Mouse (Mus musculus) midbrain, postnatal 0 days (tissue): ENCODE measurements around the gene Rcan1. TPM values are rescaled to one million over a fixed set of nuclear protein-coding genes. Genes with fewer than 3 reads are reported as not detected.

Experiments
- ATAC-seq: fragments of 200-750 bp; cut with Nextera tagmentation; 2 replicates; pipeline ENCODE4 v1.8.0; 2017; ENCODE audit warnings: moderate number of reproducible peaks, mild to moderate bottlenecking, moderate TSS enrichment, moderate library complexity; ENCODE audit not compliant: low FRiP score
- DNase-seq: peaks from one replicate; pipeline ENCODE4 v3.0.0-alpha.2; 2015; ENCODE audit warnings: low spot score
- H3K27ac ChIP-seq: fragments of 300-500 bp; sonication (generic); 2 replicates; pipeline ENCODE4 v1.5.1; 2014; ENCODE audit warnings: low read depth, mild to moderate bottlenecking, low read length, mixed read lengths
- H3K27me3 ChIP-seq: fragments of 300-500 bp; sonication (generic); 2 replicates; pipeline ENCODE4 v1.6.1; 2014; ENCODE audit warnings: low read length, control low read depth, mixed read lengths; ENCODE audit not compliant: insufficient read depth
- H3K36me3 ChIP-seq: fragments of 300-500 bp; sonication (generic); 2 replicates; pipeline ENCODE4 v1.6.1; 2014; ENCODE audit warnings: low read length, control low read depth, mixed read lengths; ENCODE audit not compliant: insufficient read depth
- H3K4me1 ChIP-seq: fragments of 300-500 bp; sonication (generic); 2 replicates; pipeline ENCODE4 v1.6.1; 2014; ENCODE audit warnings: mild to moderate bottlenecking, control low read depth, antibody characterized with exemption, low read length, mixed read lengths; ENCODE audit not compliant: insufficient read depth
- H3K4me2 ChIP-seq: fragments of 300-500 bp; sonication (generic); 2 replicates; pipeline ENCODE4 v1.6.1; 2014; ENCODE audit warnings: low read depth, mild to moderate bottlenecking, low read length, mixed read lengths; ENCODE audit not compliant: poor library complexity, severe bottlenecking
- H3K4me3 ChIP-seq: fragments of 300-500 bp; sonication (generic); 2 replicates; pipeline ENCODE4 v1.5.1; 2014; ENCODE audit warnings: low read depth, mild to moderate bottlenecking, low read length, moderate library complexity
- H3K9ac ChIP-seq: fragments of 300-500 bp; sonication (generic); replicated peaks from 2 replicates; pipeline ENCODE4 v1.6.1; 2014; ENCODE audit warnings: mild to moderate bottlenecking, low read length, moderate library complexity, mixed read lengths; ENCODE audit not compliant: poor library complexity, severe bottlenecking
- H3K9me3 ChIP-seq: fragments of 300-500 bp; sonication (generic); 2 replicates; pipeline ENCODE4 v1.6.1; 2016; ENCODE audit warnings: low read length, control low read depth
- CTCF ChIP-seq: IDR thresholded peaks from 2 replicates; pipeline ENCODE4 v1.5.1; 2016; ENCODE audit warnings: antibody characterized with exemption, mild to moderate bottlenecking
- WGBS: fragments of 180-500 bp; shearing (Covaris S2); extraction: QIAGEN DNeasy Blood & Tissue Kit; methylation state at CpG from one replicate; pipeline ENCODE4 v1.1.7; 2014; 5-methylcytosine and 5-hydroxymethylcytosine counted together
- polyA plus RNA-seq: library from polyadenylated mRNA; unstranded; fragments of >200 nt; fragmentation: Nextera tagmentation; extraction: Ambion mirVana; gene quantifications from 2 replicates; pipeline ENCODE4 v1.2.1, GENCODE M21; 2015
- total RNA-seq: library from RNA; depleted of rRNA; stranded (reverse); fragments of >200 nt; gene quantifications from 2 replicates; pipeline ENCODE4 v1.2.3, GENCODE M21; 2014

Rcan1 gene
- total and polyA plus RNA-seq, 2 experiments from 2014 or later, result 68.6 to 91.3 TPM

- H3K27ac ChIP-seq, result no peak overlapping the region
- peaks cover 16% of the 10 kb centered on the region for H3K36me3 ChIP-seq
- H3K9me3 ChIP-seq, result no peaks in the 10 kb centered on the region
- WGBS, result 62% methylated on average over 8 of the region's 8 CpGs
- peak; percentile 48 for TF ChIP-seq CTCF
- DNase-seq, result no peak
- ATAC-seq, result no peak
- no peak overlapping the region for H3K9ac ChIP-seq
- no peak overlapping the region for H3K4me3 ChIP-seq
- H3K27me3 ChIP-seq, result no peaks in the 10 kb centered on the region
- no peak overlapping the region for H3K4me2 ChIP-seq
- no peaks in the 10 kb centered on the region for H3K4me1 ChIP-seq
Observed at GRCm38 (mm10) chr16:92455488-92455887, 15.2 kb downstream of the Rcan1 start.

- 94% methylated on average over 18 of the region's 18 CpGs for WGBS
- H3K4me1 ChIP-seq, result no peaks in the 10 kb centered on the region
- no peak for TF ChIP-seq CTCF
Observed at GRCm38 (mm10) chr16:92454495-92454894, 16.2 kb downstream of the Rcan1 start.

GRCm38 (mm10) chr16:92454002-92454401 lies 16.7 kb downstream of the Rcan1 start:
- ATAC-seq, result no peak

More at GRCm38 (mm10) chr16:92454495-92454894, 16.2 kb downstream of the Rcan1 start:
- ATAC-seq, result no peak
- no peaks in the 10 kb centered on the region for H3K27me3 ChIP-seq
- no peaks in the 10 kb centered on the region for H3K9me3 ChIP-seq
- H3K4me2 ChIP-seq, result no peak overlapping the region
- no peak overlapping the region for H3K4me3 ChIP-seq
- H3K27ac ChIP-seq, result no peak overlapping the region
- H3K36me3 ChIP-seq, result peaks cover 21% of the 10 kb centered on the region
- no peak overlapping the region for H3K9ac ChIP-seq
- DNase-seq, result no peak

GRCm38 (mm10) chr16:92452609-92453008 lies 18.1 kb downstream of the Rcan1 start:
- no peak for ATAC-seq
- H3K4me2 ChIP-seq, result no peak overlapping the region
- H3K4me3 ChIP-seq, result no peak overlapping the region
- WGBS, result 63% methylated on average over 8 of the region's 8 CpGs
- H3K4me1 ChIP-seq, result no peaks in the 10 kb centered on the region
- no peak overlapping the region for H3K9ac ChIP-seq
- no peaks in the 10 kb centered on the region for H3K9me3 ChIP-seq
- DNase-seq, result no peak
- peaks cover 27% of the 10 kb centered on the region for H3K36me3 ChIP-seq
- TF ChIP-seq CTCF, result peak; percentile 59
- H3K27me3 ChIP-seq, result no peaks in the 10 kb centered on the region
- no peak overlapping the region for H3K27ac ChIP-seq

More at GRCm38 (mm10) chr16:92454002-92454401, 16.7 kb downstream of the Rcan1 start:
- no peak for TF ChIP-seq CTCF
- 81% methylated on average over 7 of the region's 7 CpGs for WGBS
- DNase-seq, result no peak
- no peaks in the 10 kb centered on the region for H3K9me3 ChIP-seq
- no peaks in the 10 kb centered on the region for H3K27me3 ChIP-seq
- peaks cover 23% of the 10 kb centered on the region for H3K36me3 ChIP-seq
- no peak overlapping the region for H3K9ac ChIP-seq
- H3K4me1 ChIP-seq, result no peaks in the 10 kb centered on the region
- no peak overlapping the region for H3K4me2 ChIP-seq
- no peak overlapping the region for H3K4me3 ChIP-seq
- H3K27ac ChIP-seq, result no peak overlapping the region

GRCm38 (mm10) chr16:92451516-92452072 lies 19.1 kb downstream of the Rcan1 start:
- ATAC-seq, result no peak
- no peak overlapping the region for H3K4me2 ChIP-seq
- WGBS, result 86% methylated on average over 17 of the region's 17 CpGs

GRCm38 (mm10) chr16:92450331-92450730 lies 20.3 kb downstream of the Rcan1 start:
- Histone ChIP-seq H3K9ac (no peak overlapping the region), H3K4me2 (no peak overlapping the region), H3K27me3 (no peaks in the 10 kb centered on the region), H3K4me1 (no peaks in the 10 kb centered on the region), H3K9me3 (no peaks in the 10 kb centered on the region), H3K4me3 (no peak overlapping the region), H3K36me3 (peaks cover 27% of the 10 kb centered on the region), H3K27ac (no peak overlapping the region)
- DNase-seq (no peak), ATAC-seq (no peak)
- no peak for TF ChIP-seq CTCF
- 87% methylated on average over 8 of the region's 8 CpGs for WGBS

More at GRCm38 (mm10) chr16:92451516-92452072, 19.1 kb downstream of the Rcan1 start:
- Histone ChIP-seq H3K4me1 (no peaks in the 10 kb centered on the region), H3K9ac (no peak overlapping the region), H3K27ac (no peak overlapping the region), H3K27me3 (no peaks in the 10 kb centered on the region), H3K4me3 (no peak overlapping the region), H3K9me3 (no peaks in the 10 kb centered on the region), H3K36me3 (peaks cover 27% of the 10 kb centered on the region)
- no peak for DNase-seq
- TF ChIP-seq CTCF, result no peak
